Mouse (Mus musculus) erythroid progenitor cell, adult 5-6 weeks (primary cell): ENCODE measurements around the gene Ankrd33b. TPM values are rescaled to one million over a fixed set of nuclear protein-coding genes. Genes with fewer than 3 reads are reported as not detected.

Source experiments
- ATAC-seq: replicated peaks from 2 replicates; pipeline ENCODE4 v1.8.0; 2016; ENCODE audit warnings: moderate number of reproducible peaks, mild to moderate bottlenecking, moderate TSS enrichment, inconsistent platforms; ENCODE audit not compliant: poor library complexity, low FRiP score, severe bottlenecking
- total RNA-seq, 2 experiments: library from RNA; stranded (forward) in 1 of 2; stranded (reverse) in 1 of 2; fragments of 150-400 nt in 1 of 2; fragments of 186-747, 209-891 nt in 1 of 2; gene quantifications; 2 replicates each; pipeline versions ENCODE4 v1.2.3 to v1.2.4; 2015 to 2017; ENCODE audit warnings: low replicate concordance in 2 of 2

Gene Ankrd33b
- total RNA-seq, 2 experiments from 2014 or later, result under 0.01 to 0.84 TPM

DNA sequence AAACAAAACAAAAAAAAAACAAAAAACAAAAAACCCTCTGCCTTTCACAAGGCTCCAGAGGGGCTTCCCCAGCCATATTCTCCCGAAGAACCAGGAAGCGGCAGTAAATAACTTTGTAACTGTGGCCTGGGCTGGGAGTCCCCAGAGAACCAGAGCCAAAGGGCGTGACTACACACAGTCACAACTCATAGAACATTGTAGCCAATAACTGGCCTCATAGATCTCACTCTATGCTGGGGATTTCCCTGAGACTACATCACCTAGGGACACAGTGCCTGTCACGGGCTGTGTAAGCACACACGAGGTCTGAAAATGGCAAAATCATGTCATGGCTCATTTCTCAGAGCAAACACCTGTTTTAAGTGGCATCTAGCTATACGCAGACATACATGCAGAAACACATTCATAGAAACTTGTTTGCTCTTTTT lies 87.9 kb downstream of the Ankrd33b start:
- no peak for ATAC-seq

- ATAC-seq, result no peak
These were observed 88.4 kb downstream of the Ankrd33b start for GRCm38 (mm10) chr15:31279120-31279519.

- ATAC-seq, result no peak
These were observed 89.4 kb downstream of the Ankrd33b start for GRCm38 (mm10) chr15:31278090-31278489.

DNA sequence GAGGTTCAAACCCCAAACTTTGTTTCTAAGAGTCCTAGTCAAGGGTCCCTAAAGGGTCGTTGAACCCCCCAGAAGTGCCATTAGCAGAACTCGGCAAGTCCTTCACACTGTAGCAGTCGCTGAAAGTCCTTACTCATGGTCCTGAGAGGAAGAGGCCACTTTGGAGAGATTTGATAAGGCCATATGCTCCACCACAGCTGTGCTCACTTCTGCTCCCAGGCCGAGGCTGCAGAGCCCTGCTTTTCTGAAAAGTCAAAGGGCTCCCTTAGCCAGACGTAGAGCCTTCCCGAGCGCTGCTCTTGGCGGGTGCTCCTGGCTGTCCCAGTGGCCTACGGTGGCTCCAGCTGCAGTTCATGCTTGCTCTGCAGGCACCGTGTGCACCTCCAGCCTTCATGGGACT lies 94.0 kb downstream of the Ankrd33b start:
- no peak for ATAC-seq

DNA sequence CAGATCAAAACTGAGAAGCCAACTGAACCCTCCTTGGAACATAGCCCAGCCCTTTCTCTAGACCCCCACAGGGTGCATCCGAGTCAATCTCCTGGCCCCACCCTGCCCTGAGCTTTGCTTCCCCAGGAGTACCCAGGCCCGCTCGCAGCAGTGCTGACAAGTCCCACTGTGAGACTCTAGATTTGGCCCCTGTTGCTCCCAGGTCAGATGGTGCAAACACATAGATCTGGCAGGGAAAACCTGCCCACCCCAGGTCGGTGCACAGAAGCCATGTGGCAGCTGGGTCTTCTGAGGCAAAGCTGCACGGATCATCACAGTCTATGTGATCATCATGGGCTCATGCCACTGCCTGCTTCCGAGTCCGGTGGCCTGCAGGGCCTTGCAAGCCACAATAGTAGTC lies 94.8 kb downstream of the Ankrd33b start:
- ATAC-seq, result no peak

- ATAC-seq, result no peak
These were observed 98.0 kb downstream of the Ankrd33b start for GRCm38 (mm10) chr15:31269558-31269957.

DNA sequence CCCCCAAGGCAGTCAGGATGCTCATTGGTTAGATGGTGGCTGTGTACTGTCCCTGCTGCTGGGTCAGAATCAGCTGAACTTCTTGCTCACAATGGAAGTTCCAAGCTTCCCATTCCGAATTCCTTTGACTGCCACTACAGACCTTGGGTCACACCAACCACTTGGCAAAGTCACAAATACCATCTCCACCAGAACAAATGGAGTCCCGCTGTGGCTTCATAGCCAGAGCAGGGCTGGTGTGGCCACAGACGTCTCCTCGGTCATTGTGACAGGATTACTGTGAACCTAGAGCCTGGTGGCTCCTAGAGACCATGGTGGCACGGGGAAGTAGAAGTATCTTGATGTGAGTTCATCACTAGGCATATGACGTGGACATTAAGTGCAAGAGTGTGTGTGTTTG lies 99.4 kb downstream of the Ankrd33b start:
- no peak for ATAC-seq

GRCm38 (mm10) chr15:31265845-31266244 lies 101.7 kb downstream of the Ankrd33b start:
- no peak for ATAC-seq

GRCm38 (mm10) chr15:31265404-31265803 lies 102.1 kb downstream of the Ankrd33b start:
- no peak for ATAC-seq

DNA sequence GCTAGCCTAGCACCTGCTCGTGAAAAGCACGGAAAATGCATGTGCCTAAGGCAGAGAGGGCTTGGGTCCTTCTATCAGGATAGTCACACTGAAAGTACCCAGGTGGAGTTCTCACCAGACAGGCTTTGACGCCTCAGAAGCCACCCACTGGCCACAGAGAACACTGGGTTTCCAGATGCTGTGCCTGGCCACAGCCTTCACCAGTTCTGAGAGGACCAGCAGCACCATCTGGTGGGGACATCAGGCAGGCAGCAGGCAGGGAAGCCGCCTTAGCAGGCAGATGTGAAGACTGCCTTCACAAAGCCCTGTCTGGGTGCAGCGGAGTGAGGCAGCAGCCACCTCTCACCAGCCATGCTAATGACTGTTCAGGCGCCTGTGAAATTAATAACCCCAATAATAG lies 102.7 kb downstream of the Ankrd33b start:
- ATAC-seq, result no peak

GRCm38 (mm10) chr15:31262361-31262760 lies 105.2 kb downstream of the Ankrd33b start:
- no peak for ATAC-seq

- ATAC-seq, result no peak
These were observed 106.4 kb downstream of the Ankrd33b start for GRCm38 (mm10) chr15:31261094-31261493.

DNA sequence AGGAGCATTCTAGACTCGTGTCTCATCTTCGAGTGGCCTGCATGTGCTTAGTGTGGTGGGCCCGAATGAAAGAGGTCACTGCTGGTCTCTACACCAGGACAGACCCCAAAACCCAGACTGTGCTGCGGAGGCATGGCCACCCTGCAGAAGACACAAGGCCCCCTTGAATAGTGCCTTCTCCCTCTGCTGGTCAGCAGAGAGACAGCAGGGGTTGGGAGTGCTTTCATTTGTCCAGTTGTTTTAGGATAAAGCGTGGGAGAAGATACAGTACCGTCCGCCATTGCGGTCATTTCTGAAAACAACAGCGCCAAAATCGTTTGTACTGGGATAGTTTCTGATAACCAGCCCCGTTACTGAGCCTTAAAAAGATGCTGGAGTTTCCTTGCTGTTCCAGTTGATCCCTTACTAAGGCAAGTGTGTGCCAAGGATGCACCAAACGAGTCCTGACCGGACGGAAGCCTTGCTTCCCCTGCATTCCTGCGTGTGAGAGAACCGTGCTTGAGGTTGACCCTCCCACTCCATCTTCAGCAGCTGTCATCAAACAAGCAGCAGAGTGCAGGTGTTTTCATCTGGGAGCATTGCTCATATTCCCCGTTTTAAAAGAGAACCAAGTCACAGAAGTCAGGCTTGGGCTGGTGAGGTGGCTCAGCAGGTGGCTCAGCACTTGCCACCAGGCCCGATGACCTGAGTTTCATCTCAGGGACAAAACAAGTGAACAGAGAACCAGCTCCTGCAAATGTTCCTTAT lies 108.7 kb downstream of the Ankrd33b start:
- ATAC-seq, result no peak

DNA sequence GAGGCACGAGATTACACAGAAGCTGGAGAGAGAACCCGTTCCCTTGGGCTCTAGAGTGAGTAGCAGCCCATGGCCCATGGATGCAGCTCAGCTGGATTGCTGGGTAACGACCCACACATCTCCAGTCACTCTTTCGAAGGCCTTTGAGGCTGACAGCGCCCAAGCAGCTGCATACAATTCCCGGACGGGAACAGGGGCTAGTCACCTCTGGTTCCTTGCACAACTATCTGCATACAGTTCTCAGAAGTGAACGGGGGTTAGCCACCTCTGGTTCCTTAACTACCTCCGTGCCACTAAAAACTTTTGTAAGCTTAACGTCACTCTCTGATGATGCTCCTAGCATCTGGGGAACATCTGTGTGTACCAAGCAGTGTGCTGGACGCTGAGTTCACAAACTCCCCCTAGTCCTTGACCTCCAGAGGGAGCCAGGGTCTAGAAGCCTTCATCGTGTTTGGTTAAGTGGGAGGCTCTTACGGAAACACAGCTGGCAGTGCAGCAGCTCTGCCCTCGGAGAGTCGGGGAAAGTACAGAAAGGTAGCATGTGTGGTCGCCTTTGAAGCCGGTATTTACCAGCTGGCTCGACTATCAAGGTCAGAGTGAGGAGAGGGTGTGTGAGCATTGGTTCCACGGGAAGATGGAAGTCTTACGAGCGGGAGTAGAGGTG lies 109.4 kb downstream of the Ankrd33b start:
- ATAC-seq, result no peak

- ATAC-seq, result no peak
These were observed 110.2 kb downstream of the Ankrd33b start for GRCm38 (mm10) chr15:31257329-31257728.

GRCm38 (mm10) chr15:31255762-31256161 lies 111.8 kb downstream of the Ankrd33b start:
- no peak for ATAC-seq

DNA sequence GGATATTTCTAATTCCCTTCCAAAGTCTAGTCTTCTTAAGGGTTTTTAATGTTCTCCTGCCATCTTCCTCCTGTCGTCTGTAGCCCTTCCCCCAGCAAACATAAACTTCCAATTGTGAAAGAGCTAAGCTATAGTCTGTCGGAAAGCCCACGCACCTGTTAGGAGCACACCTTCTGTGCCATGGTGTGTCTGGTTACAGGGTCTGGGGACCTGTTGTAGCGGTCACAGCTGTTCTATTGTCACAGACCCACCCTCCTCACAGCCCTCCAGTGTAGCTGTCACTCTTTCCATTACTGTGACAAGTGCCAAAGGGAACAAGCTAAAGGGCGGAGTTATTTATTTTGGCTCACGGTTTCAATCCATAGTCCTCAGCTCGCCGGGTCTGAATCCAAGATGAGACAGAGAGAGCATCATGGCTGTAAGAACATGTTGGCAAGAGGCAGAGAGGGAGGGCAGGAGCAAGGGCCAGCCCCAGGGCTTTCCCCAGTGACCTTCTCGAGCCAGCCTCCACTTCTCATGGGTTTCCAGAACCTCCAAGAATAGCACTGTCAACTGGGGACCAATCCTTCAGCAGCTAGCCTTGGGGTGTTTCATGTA lies 112.5 kb downstream of the Ankrd33b start:
- no peak for ATAC-seq

- ATAC-seq, result no peak
These were observed 113.6 kb downstream of the Ankrd33b start for GRCm38 (mm10) chr15:31253963-31254362.

DNA sequence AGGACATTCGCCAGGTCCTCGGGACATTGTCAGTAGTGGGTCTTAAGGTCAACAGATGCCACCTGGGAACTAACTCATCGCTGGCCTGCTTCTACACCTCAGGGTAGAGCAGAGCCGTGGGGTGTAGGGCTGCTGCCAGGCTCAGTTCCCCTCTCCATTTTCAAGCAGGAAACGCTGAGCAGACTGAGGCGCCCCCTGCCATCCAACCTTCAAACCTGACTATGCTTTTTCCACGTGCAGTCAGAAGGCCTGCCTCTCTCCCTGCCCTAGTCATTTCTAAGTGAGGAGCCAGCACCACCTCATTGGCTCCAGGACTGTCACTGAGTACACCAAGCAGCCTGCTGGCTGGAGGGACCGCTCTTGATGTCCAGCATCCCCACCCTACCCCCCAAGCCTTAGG lies 114.1 kb downstream of the Ankrd33b start:
- no peak for ATAC-seq

DNA sequence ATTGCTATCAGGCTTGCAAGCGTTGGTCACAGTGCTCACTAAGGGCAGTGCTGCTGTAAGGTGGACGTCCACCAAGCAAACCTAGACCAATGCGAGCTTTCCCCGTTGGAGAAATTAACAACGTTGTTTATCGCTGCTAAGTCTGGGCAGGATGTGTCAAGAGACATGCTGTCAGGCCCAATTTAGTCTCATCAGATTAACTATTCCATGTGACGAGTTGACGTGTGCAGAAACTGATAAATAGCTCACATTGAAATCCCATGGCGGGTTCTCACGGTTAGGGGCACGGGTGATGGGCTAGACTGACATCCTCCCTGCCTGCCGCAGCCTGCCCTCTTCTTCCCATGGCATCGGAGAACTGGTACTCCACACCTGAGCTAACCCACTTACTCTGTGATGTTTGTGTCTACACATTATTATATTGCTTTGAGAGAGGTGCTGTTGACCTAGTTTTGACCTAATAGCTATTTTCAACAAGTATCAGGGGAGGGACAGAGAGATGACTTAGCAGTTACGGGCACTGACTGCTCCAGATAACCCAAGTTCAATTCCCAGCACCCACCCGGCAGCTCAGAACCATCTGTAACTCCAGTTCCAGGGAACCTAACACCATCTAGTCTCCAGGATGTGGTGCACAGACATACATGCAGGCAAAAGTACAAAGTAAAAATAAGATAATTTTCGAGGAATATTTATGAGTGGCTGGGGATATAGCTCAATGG lies 114.8 kb downstream of the Ankrd33b start:
- peak; percentile 40; the same call in 1 of the 2 replicates for ATAC-seq
